Mouse (Mus musculus): ENCODE results near the gene Gm28729. TPM values are rescaled to one million over a fixed set of nuclear protein-coding genes. Genes with fewer than 3 reads are reported as not detected.
"Not testable (repeated sequence)": the region's sequence is repeated elsewhere in the genome, so short reads cannot be mapped to it uniquely, and the experiment has no call there.

Gm28729 gene
- total and polyA plus RNA-seq, 3 experiments, result 0.16 TPM; not detected in 2

DNA sequence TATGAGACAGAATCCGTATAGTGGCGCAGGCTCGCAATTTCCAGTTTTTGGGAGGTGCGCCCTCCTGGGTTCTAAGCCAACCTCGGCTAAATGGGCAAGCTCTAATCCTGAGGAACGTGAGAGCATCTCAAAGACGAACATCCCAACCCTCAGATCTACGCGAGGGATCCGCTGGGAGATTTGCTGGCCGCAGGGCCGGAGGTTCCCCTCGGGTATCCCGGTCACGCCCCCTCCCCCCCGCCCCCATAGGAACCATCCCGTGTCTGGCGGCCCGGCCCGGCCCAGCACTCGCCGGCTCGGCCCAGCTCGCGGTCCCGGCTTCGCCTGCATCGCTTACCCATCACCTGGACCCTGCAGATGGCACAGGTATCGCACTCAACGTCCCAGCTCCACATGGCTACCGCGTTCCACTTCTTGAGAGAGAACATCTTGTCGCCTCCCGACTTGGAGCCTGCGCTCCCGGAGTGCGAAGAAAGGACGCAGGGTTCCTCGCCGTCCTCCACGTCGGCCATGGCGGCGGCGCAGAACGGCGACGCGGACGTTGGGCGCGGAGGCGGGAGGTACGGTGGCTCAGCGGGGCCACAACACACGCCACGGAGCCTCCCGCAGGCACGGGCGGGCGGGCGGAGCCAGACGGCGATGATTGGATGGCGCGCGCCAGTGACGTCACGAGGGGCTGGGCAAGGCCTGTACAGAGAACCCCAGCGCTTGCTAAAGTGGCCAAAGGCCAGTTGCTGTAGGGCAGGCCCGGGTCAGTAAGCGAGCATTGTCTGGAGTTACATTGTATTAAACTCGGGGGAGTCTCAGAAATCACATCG, 46.8 kb downstream of the Gm28729 start, which contains the start of gene Rnf7:
Gene Rnf7, minus strand, starts transcription at position 605 of the 818 bp plus-strand sequence.
- Histone ChIP-seq H3K36me3 (replicated peaks) (peaks cover 32% of the 10 kb centered on the region), H3K9me3 (replicated peaks) (no peaks in the 10 kb centered on the region), H3K4me3 (ENCODE audit: low read depth, low read length) (peak within 1 kb of the TSS; percentile 78), H3K4me1 (ENCODE audit: insufficient read depth, low read depth, low read length) (peaks cover 34% of the 10 kb centered on the region), H3K27me3 (ENCODE audit: insufficient read depth, low read length) (peaks cover 7% of the 10 kb centered on the region; the same call in 1 of the 2 replicates)
- DNase-seq (ENCODE audit: low spot score) (peak; percentile 94), ATAC-seq (ENCODE audit: extremely low read depth, insufficient number of reproducible peaks, low FRiP score, poor library complexity, severe bottlenecking) (peak; percentile 89)
- no peak for TF ChIP-seq TAL1 (conservative IDR thresholded peaks at IDR 0.05; ENCODE audit: low read depth, low read length)
- no peak for TF ChIP-seq GATA1 (IDR thresholded peaks at IDR 0.05; ENCODE audit: borderline replicate concordance, low read length)
- TF ChIP-seq CTCF (IDR thresholded peaks at IDR 0.05; ENCODE audit: low read depth, low read length), result no peak
- TF ChIP-seq GATA2 (IDR thresholded peaks at IDR 0.05; ENCODE audit: borderline replicate concordance, low read depth, low read length), result no peak
- no peak for TF ChIP-seq POLR2AphosphoS5 (IDR thresholded peaks at IDR 0.05; ENCODE audit: insufficient replicate concordance, low read depth, low read length)

DNA sequence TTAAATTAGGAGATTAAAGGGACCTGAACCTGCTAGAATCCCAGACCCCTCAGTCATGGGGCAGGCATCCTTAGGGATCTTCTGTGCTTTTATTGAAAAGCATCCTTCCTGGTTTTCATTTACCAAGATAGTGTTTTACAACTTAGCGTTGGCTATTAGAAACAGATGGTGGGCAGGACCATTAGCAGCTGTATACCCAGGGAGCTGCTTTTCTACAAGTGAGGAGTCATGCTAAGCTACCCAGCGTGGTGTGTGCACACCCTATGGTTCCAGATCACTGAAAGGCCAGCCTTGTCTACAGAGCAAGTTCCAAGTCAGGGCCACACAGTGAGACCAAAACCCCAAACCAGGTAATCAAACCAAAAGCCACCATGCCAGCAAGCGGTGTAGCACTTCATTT, 52.7 kb downstream of the Gm28729 start:
- TF ChIP-seq GATA2 (IDR thresholded peaks at IDR 0.05; ENCODE audit: borderline replicate concordance, low read depth, low read length) (no peak), POLR2AphosphoS5 (IDR thresholded peaks at IDR 0.05; ENCODE audit: insufficient replicate concordance, low read depth, low read length) (no peak), GATA1 (IDR thresholded peaks at IDR 0.05; ENCODE audit: borderline replicate concordance, low read length) (no peak), CTCF (IDR thresholded peaks at IDR 0.05; ENCODE audit: low read depth, low read length) (no peak), TAL1 (conservative IDR thresholded peaks at IDR 0.05; ENCODE audit: low read depth, low read length) (no peak)
- H3K4me3 ChIP-seq (ENCODE audit: low read depth, low read length), result no peak overlapping the region

DNA sequence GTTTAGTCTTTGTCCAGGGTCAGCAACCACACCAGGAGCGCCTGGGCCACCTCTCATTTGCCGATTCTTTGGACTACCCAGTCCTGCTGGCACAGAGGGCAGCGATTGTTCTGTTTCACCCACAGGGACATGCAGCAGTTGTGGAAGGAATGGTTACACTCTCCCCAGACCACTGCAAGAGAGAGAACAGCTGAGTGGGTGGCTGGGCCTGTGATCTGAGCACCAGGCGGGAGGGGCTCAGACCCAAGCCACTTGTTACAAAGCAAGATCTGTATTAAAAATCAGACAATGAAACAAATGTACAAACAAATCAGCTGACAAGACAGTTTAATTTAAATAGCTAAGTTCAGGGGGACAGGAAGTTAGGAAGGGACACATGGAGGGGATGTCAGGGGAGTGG, 53.4 kb downstream of the Gm28729 start:
- not testable (repeated sequence) for H3K9me3 ChIP-seq (replicated peaks); ATAC-seq (ENCODE audit: extremely low read depth, insufficient number of reproducible peaks, low FRiP score, poor library complexity, severe bottlenecking); DNase-seq (ENCODE audit: low spot score); H3K27me3 ChIP-seq (ENCODE audit: insufficient read depth, low read length); H3K4me3 ChIP-seq (ENCODE audit: low read depth, low read length)
- Histone ChIP-seq H3K4me1 (ENCODE audit: insufficient read depth, low read depth, low read length) (peaks cover 31% of the 10 kb centered on the region), H3K36me3 (replicated peaks) (peaks cover 81% of the 10 kb centered on the region)

More for the DNA sequence above, 52.7 kb downstream of the Gm28729 start:
- Histone ChIP-seq H3K9me3 (replicated peaks) (no peaks in the 10 kb centered on the region), H3K4me1 (ENCODE audit: insufficient read depth, low read depth, low read length) (peaks cover 36% of the 10 kb centered on the region), H3K36me3 (replicated peaks) (peaks cover 75% of the 10 kb centered on the region), H3K27me3 (ENCODE audit: insufficient read depth, low read length) (no peaks in the 10 kb centered on the region)
- ATAC-seq (ENCODE audit: extremely low read depth, insufficient number of reproducible peaks, low FRiP score, poor library complexity, severe bottlenecking) (no peak), DNase-seq (ENCODE audit: low spot score) (no peak)

GRCm38 (mm10) chr9:96470266-96470974, 54.6 kb downstream of the Gm28729 start:
- Histone ChIP-seq H3K4me1 (ENCODE audit: insufficient read depth, low read depth, low read length) (peaks cover 22% of the 10 kb centered on the region), H3K4me3 (ENCODE audit: low read depth, low read length) (no peak overlapping the region), H3K27me3 (ENCODE audit: insufficient read depth, low read length) (no peaks in the 10 kb centered on the region), H3K36me3 (replicated peaks) (peaks cover 78% of the 10 kb centered on the region), H3K9me3 (replicated peaks) (no peaks in the 10 kb centered on the region)
- DNase-seq (ENCODE audit: low spot score), result no peak
- no peak for TF ChIP-seq TAL1 (conservative IDR thresholded peaks at IDR 0.05; ENCODE audit: low read depth, low read length)
- no peak for TF ChIP-seq CTCF (IDR thresholded peaks at IDR 0.05; ENCODE audit: low read depth, low read length)
- TF ChIP-seq GATA1 (IDR thresholded peaks at IDR 0.05; ENCODE audit: borderline replicate concordance, low read length), result no peak
- TF ChIP-seq POLR2AphosphoS5 (IDR thresholded peaks at IDR 0.05; ENCODE audit: insufficient replicate concordance, low read depth, low read length), result no peak
- TF ChIP-seq GATA2 (IDR thresholded peaks at IDR 0.05; ENCODE audit: borderline replicate concordance, low read depth, low read length), result no peak
- no peak for ATAC-seq (ENCODE audit: extremely low read depth, insufficient number of reproducible peaks, low FRiP score, poor library complexity, severe bottlenecking)

DNA sequence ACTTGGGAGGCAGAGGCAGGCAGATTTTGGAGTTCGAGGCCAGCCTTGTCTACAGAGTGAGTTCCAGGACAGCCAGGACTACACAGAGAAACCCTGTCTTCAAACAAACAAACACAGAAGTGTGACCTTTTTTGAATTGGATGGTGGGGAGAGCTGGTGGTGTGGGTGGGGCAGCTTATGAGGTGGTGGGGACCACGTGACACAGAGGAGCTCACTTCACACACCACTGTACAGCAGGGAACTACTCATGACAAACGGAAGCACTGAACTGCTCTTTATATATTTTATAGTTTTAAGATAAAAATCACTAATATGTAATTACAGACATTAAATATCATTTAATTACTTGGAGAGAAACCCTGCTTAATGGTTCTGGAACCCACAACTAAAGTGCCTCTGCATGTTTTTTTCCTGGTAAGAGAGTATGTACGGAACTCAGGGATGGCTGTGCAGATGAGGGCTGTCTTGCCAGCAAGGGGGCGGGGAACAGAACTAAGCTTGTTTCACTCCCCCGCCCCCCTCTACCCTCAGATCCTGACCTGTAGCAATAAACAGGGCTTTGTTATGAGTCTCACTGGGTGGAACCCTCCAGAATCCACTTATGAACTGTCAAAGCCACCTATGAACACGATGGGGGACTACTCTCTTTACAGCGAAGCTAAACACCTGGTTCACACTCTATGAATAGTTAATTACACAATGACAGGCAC, 55.4 kb downstream of the Gm28729 start:
- no peak for ATAC-seq (ENCODE audit: extremely low read depth, insufficient number of reproducible peaks, low FRiP score, poor library complexity, severe bottlenecking)
- Histone ChIP-seq H3K36me3 (replicated peaks) (peaks cover 78% of the 10 kb centered on the region), H3K4me1 (ENCODE audit: insufficient read depth, low read depth, low read length) (peaks cover 18% of the 10 kb centered on the region; the same call in 1 of the 2 replicates), H3K9me3 (replicated peaks) (no peaks in the 10 kb centered on the region), H3K27me3 (ENCODE audit: insufficient read depth, low read length) (no peaks in the 10 kb centered on the region), H3K4me3 (ENCODE audit: low read depth, low read length) (no peak overlapping the region)
- DNase-seq (ENCODE audit: low spot score), result no peak
- TF ChIP-seq TAL1 (conservative IDR thresholded peaks at IDR 0.05; ENCODE audit: low read depth, low read length), result no peak
- TF ChIP-seq GATA1 (IDR thresholded peaks at IDR 0.05; ENCODE audit: borderline replicate concordance, low read length), result no peak
- no peak for TF ChIP-seq POLR2AphosphoS5 (IDR thresholded peaks at IDR 0.05; ENCODE audit: insufficient replicate concordance, low read depth, low read length)
- TF ChIP-seq GATA2 (IDR thresholded peaks at IDR 0.05; ENCODE audit: borderline replicate concordance, low read depth, low read length), result no peak
- TF ChIP-seq CTCF (IDR thresholded peaks at IDR 0.05; ENCODE audit: low read depth, low read length), result no peak

DNA sequence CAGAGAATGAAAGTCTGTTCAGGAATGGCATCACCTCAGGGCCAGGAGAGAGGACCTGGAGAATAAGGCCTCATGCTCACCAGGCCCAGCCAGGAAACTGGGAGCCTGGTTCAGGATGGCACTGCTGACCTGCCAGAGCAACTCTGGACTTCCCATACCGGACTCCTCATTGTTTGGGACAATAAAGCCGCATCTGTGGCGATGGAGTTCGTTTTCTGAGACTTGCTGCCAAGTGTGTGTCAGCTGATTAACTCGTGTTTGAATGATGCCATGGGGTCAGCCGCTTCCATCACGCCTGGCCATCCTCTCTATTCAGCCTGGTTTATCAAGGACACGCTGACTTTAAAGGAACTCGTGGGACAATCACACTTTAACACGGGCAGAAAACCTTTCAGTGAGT, 61.4 kb downstream of the Gm28729 start:
- TF ChIP-seq TAL1 (conservative IDR thresholded peaks at IDR 0.05; ENCODE audit: low read depth, low read length), result no peak
- no peak for TF ChIP-seq CTCF (IDR thresholded peaks at IDR 0.05; ENCODE audit: low read depth, low read length)
- TF ChIP-seq POLR2AphosphoS5 (IDR thresholded peaks at IDR 0.05; ENCODE audit: insufficient replicate concordance, low read depth, low read length), result no peak
- no peak for TF ChIP-seq GATA1 (IDR thresholded peaks at IDR 0.05; ENCODE audit: borderline replicate concordance, low read length)
- TF ChIP-seq GATA2 (IDR thresholded peaks at IDR 0.05; ENCODE audit: borderline replicate concordance, low read depth, low read length), result no peak
- Histone ChIP-seq H3K4me1 (ENCODE audit: insufficient read depth, low read depth, low read length) (peaks cover 2% of the 10 kb centered on the region; the same call in 1 of the 2 replicates), H3K4me3 (ENCODE audit: low read depth, low read length) (no peak overlapping the region), H3K9me3 (replicated peaks) (peaks cover 6% of the 10 kb centered on the region; the same call in 1 of the 2 replicates), H3K27me3 (ENCODE audit: insufficient read depth, low read length) (no peaks in the 10 kb centered on the region), H3K36me3 (replicated peaks) (peaks cover 38% of the 10 kb centered on the region)
- ATAC-seq (ENCODE audit: extremely low read depth, insufficient number of reproducible peaks, low FRiP score, poor library complexity, severe bottlenecking), result no peak
- no peak for DNase-seq (ENCODE audit: low spot score)
